Mouse (Mus musculus) lung, postnatal 0 days (tissue): Measurements from ENCODE around the gene Tmem126a.

Source experiments
- CTCF ChIP-seq: IDR thresholded peaks from 2 replicates; pipeline ENCODE4 v1.5.1; 2016; ENCODE audit warnings: antibody characterized with exemption, mild to moderate bottlenecking
- EP300 ChIP-seq: IDR thresholded peaks from 2 replicates; pipeline ENCODE4 v1.6.1; 2016; ENCODE audit warnings: antibody characterized with exemption, mild to moderate bottlenecking, control low read depth

DNA sequence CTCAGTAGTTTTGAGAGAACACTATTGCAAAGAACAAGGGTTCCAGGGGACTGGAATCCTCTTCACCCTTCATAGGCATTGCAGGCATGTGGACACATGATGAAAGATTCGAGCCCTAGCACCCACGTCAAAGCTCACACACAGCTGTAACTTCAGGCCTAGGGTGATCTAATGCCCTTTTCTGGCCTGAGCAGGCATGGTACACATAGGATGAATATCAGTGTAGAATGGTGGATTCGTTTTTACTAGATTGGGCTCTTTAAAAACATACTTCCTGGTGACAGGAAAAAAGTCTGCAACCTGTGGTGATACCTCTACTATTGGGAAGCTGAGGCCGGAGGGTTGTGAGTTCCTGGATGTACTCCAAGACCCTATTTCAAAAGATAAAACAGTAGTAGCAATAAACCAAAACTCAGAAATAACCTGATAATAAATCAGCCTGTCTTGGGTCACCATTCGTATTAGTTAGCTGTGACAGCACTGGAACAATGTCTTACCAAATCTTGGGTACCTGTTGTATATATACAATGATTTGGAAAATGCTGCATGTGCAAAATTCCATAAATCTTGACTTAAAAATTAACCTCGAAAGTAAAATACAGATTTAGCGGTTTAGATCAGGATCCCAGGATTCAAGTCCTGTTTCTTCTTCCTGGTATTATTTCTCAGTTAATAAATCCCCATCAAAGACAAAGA is 732 bp downstream of the Tmem126a start:
- TF ChIP-seq EP300: no peak
- no peak for TF ChIP-seq CTCF
